Mouse (Mus musculus) stomach, postnatal 0 days (tissue): ENCODE results near the gene Prpf4. TPM values are rescaled to one million over a fixed set of nuclear protein-coding genes. Genes with fewer than 3 reads are reported as not detected.

ENCODE experiments used
- ATAC-seq: fragments of 200-750 bp; cut with Nextera tagmentation; 2 replicates; pipeline ENCODE4 v1.8.0; 2017; ENCODE audit not compliant: low FRiP score, low TSS enrichment
- DNase-seq: peaks from one replicate; pipeline ENCODE4 v3.0.0-alpha.2; 2016; ENCODE audit warnings: low spot score
- H3K27ac ChIP-seq: fragments of 300-500 bp; sonication (generic); replicated peaks from 2 replicates; pipeline ENCODE4 v1.5.1; 2014; ENCODE audit warnings: mild to moderate bottlenecking, control low read depth
- H3K27me3 ChIP-seq: fragments of 300-500 bp; sonication (generic); 2 replicates; pipeline ENCODE4 v1.6.1; 2014; ENCODE audit warnings: low read length; ENCODE audit not compliant: control insufficient read depth, insufficient read depth
- H3K36me3 ChIP-seq: fragments of 300-500 bp; sonication (generic); 2 replicates; pipeline ENCODE4 v1.6.1; 2014; ENCODE audit warnings: low read length, mixed read lengths; ENCODE audit not compliant: control insufficient read depth, insufficient read depth
- H3K4me1 ChIP-seq: fragments of 300-500 bp; sonication (generic); replicated peaks from 2 replicates; pipeline ENCODE4 v1.6.1; 2014; ENCODE audit warnings: antibody characterized with exemption; ENCODE audit not compliant: control insufficient read depth, insufficient read depth
- H3K4me2 ChIP-seq: fragments of 300-500 bp; sonication (generic); replicated peaks from 2 replicates; pipeline ENCODE4 v1.6.1; 2014; ENCODE audit warnings: low read depth, mild to moderate bottlenecking, control low read depth, moderate library complexity
- H3K4me3 ChIP-seq: fragments of 300-500 bp; sonication (generic); 2 replicates; pipeline ENCODE4 v1.5.1; 2014; ENCODE audit warnings: low read depth, low read length, control low read depth
- H3K9ac ChIP-seq: fragments of 300-500 bp; sonication (generic); 2 replicates; pipeline ENCODE4 v1.6.1; 2014; ENCODE audit warnings: mild to moderate bottlenecking, low read length, control low read depth, mixed read lengths
- H3K9me3 ChIP-seq: fragments of 300-500 bp; sonication (generic); 2 replicates; pipeline ENCODE4 v1.6.1; 2016; ENCODE audit warnings: low read length; ENCODE audit not compliant: control insufficient read depth
- CTCF ChIP-seq: IDR thresholded peaks from 2 replicates; pipeline ENCODE4 v1.5.1; 2016; ENCODE audit warnings: antibody characterized with exemption, low read depth, mild to moderate bottlenecking, moderate library complexity
- EP300 ChIP-seq: optimal IDR thresholded peaks from 2 replicates; pipeline ENCODE3; 2016; ENCODE audit warnings: antibody characterized with exemption
- WGBS: fragments of 180-500 bp; shearing (Covaris S2); extraction: QIAGEN DNeasy Blood & Tissue Kit; methylation state at CpG from one replicate; pipeline ENCODE4 v1.1.7; 2014; 5-methylcytosine and 5-hydroxymethylcytosine counted together
- polyA plus RNA-seq: library from polyadenylated mRNA; unstranded; fragments of >200 nt; fragmentation: Nextera tagmentation; extraction: Ambion mirVana; gene quantifications from 2 replicates; pipeline ENCODE4 v1.2.1, GENCODE M21; 2015

The Prpf4 gene
- polyA plus RNA-seq, 1 experiment from 2014 or later, result 7.6 TPM

GRCm38 (mm10) chr4:62433939-62434870, 25.6 kb downstream of the Prpf4 start:
- Histone ChIP-seq H3K4me1 (no peaks in the 10 kb centered on the region), H3K27me3 (no peaks in the 10 kb centered on the region), H3K4me3 (no peak overlapping the region), H3K9me3 (no peaks in the 10 kb centered on the region), H3K4me2 (no peak overlapping the region), H3K27ac (no peak overlapping the region), H3K36me3 (no peaks in the 10 kb centered on the region), H3K9ac (no peak overlapping the region)
- WGBS, result 58% methylated on average over 7 of the region's 7 CpGs
- TF ChIP-seq CTCF (no peak), EP300 (no peak)
- ATAC-seq (peak; percentile 91), DNase-seq (peak; percentile 22)

DNA sequence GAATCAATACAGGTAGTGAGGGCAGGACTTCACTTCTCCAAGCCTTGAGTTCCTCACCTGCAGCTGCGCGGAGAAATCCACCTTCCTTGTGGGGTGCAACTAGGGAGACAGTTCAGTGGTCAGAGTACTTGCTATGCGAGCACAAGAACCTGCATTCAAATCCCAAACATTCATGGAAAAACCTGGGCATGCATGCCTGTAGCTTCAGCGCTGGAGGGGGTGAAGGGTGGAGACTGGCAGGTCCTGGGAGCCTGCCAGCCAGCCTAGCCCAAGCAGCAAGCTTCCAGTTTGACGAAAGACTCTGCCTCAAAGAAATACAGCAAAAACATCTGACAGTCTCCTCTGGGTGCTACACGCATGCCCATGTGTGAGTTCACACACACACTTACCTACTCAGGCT, 26.5 kb downstream of the Prpf4 start, which contains the start of gene Rnf183:
Rnf183 (minus strand) TSS at position 172 of the 400 bp plus-strand sequence.
- Histone ChIP-seq H3K4me1 (no peaks in the 10 kb centered on the region), H3K4me2 (no peak within 1 kb of the TSS), H3K27ac (no peak within 1 kb of the TSS), H3K36me3 (no peaks in the 10 kb centered on the region), H3K9me3 (no peaks in the 10 kb centered on the region), H3K9ac (no peak within 1 kb of the TSS), H3K4me3 (no peak within 1 kb of the TSS), H3K27me3 (no peaks in the 10 kb centered on the region)
- TF ChIP-seq CTCF (no peak), EP300 (no peak)
- DNase-seq (no peak), ATAC-seq (no peak)
- 71% methylated on average over 6 of the region's 6 CpGs for WGBS

DNA sequence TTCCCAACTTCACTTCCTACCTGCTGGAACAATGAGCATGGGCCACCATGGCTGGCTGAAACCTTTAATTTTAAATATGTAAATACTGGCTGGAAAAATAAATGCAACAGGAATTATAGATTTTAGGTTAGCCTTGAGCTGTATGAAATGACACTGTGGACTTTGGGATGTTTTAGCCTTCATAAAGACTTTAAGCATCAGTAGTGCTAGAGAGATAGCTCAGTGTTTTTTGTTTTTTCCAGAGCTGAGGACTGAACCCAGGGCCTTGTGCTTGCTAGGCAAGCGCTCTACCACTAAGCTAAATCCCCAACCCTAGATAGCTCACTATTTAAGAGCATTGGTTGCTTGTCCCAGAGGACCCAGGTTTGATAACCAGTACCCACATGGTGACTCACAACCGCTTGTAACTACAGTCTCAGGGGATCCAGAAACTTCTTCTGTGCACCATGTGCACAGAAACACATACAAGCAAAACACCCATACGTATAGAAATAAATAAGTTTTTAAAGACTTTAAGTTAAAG, 28.7 kb downstream of the Prpf4 start:
- Histone ChIP-seq H3K4me2 (no peak overlapping the region), H3K27ac (no peak overlapping the region), H3K4me3 (no peak overlapping the region), H3K9ac (no peak overlapping the region), H3K36me3 (no peaks in the 10 kb centered on the region), H3K27me3 (no peaks in the 10 kb centered on the region), H3K9me3 (no peaks in the 10 kb centered on the region), H3K4me1 (no peaks in the 10 kb centered on the region)
- ATAC-seq (no peak), DNase-seq (no peak)
- 89% methylated on average over 3 of the region's 3 CpGs for WGBS
- TF ChIP-seq EP300 (no peak), CTCF (no peak)

GRCm38 (mm10) chr4:62437871-62438270, 29.3 kb downstream of the Prpf4 start:
- TF ChIP-seq CTCF (no peak), EP300 (no peak)
- H3K9me3 ChIP-seq, result no peaks in the 10 kb centered on the region
- no peaks in the 10 kb centered on the region for H3K27me3 ChIP-seq
- no peak overlapping the region for H3K27ac ChIP-seq
- no peaks in the 10 kb centered on the region for H3K36me3 ChIP-seq
- no peaks in the 10 kb centered on the region for H3K4me1 ChIP-seq
- DNase-seq (no peak), ATAC-seq (no peak)
- no peak overlapping the region for H3K9ac ChIP-seq
- no peak overlapping the region for H3K4me2 ChIP-seq
- WGBS, result 63% methylated on average over 7 of the region's 7 CpGs
- no peak overlapping the region for H3K4me3 ChIP-seq

- H3K4me1 ChIP-seq, result no peaks in the 10 kb centered on the region
- ATAC-seq (no peak), DNase-seq (no peak)
- H3K9me3 ChIP-seq, result no peaks in the 10 kb centered on the region
- WGBS, result 64% methylated on average over 4 of the region's 4 CpGs
- no peak for TF ChIP-seq CTCF
- TF ChIP-seq EP300, result no peak
- no peak overlapping the region for H3K4me3 ChIP-seq
- no peak overlapping the region for H3K9ac ChIP-seq
- H3K27ac ChIP-seq, result no peak overlapping the region
- no peaks in the 10 kb centered on the region for H3K36me3 ChIP-seq
- H3K27me3 ChIP-seq, result no peaks in the 10 kb centered on the region
- no peak overlapping the region for H3K4me2 ChIP-seq
Observed at GRCm38 (mm10) chr4:62439793-62440192, 31.2 kb downstream of the Prpf4 start.

- Histone ChIP-seq H3K36me3 (no peaks in the 10 kb centered on the region), H3K9me3 (no peaks in the 10 kb centered on the region), H3K27me3 (no peaks in the 10 kb centered on the region), H3K4me1 (no peaks in the 10 kb centered on the region), H3K4me2 (no peak overlapping the region), H3K4me3 (no peak overlapping the region), H3K9ac (no peak overlapping the region), H3K27ac (no peak overlapping the region)
- WGBS, result 81% methylated on average over 4 of the region's 4 CpGs
- no peak for ATAC-seq
- DNase-seq, result no peak
- TF ChIP-seq CTCF, result no peak
Observed at GRCm38 (mm10) chr4:62440544-62440943, 31.9 kb downstream of the Prpf4 start.
